Mouse (Mus musculus): ENCODE data around the gene Cdc42ep3. TPM values are rescaled to one million over a fixed set of nuclear protein-coding genes. Genes with fewer than 3 reads are reported as not detected.
A peak's percentile ranks its signal among the peaks of the same experiment; 100 is the strongest.

The Cdc42ep3 gene
- polyA plus RNA-seq, 1 experiment from 2014 or later: 36.6 TPM

- no peak overlapping the region for H3K9ac ChIP-seq (replicated peaks)
- WGBS: 48% methylated on average over 3 of the region's 3 CpGs
- ATAC-seq: no peak
These were observed 12.1 kb downstream of the Cdc42ep3 start for GRCm38 (mm10) chr17:79342639-79343333.

GRCm38 (mm10) chr17:79341946-79342470 is 12.9 kb downstream of the Cdc42ep3 start:
- no peaks in the 10 kb centered on the region for H3K27me3 ChIP-seq
- H3K9me3 ChIP-seq: no peaks in the 10 kb centered on the region
- H3K27ac ChIP-seq: no peak overlapping the region
- no peak overlapping the region for H3K4me2 ChIP-seq (replicated peaks)
- H3K36me3 ChIP-seq: peaks cover 3% of the 10 kb centered on the region; the same call in 1 of the 2 replicates
- WGBS: 78% methylated on average over 7 of the region's 7 CpGs
- no peak for ATAC-seq
- H3K9ac ChIP-seq (replicated peaks): no peak overlapping the region
- peaks cover 7% of the 10 kb centered on the region for H3K4me1 ChIP-seq (replicated peaks)
- no peak overlapping the region for H3K4me3 ChIP-seq (replicated peaks)

More at GRCm38 (mm10) chr17:79342639-79343333, 12.1 kb downstream of the Cdc42ep3 start:
- Histone ChIP-seq H3K36me3 (peaks cover 3% of the 10 kb centered on the region; the same call in 1 of the 2 replicates), H3K4me3 (replicated peaks) (no peak overlapping the region), H3K27me3 (no peaks in the 10 kb centered on the region), H3K27ac (no peak overlapping the region), H3K4me1 (replicated peaks) (peaks cover 7% of the 10 kb centered on the region), H3K4me2 (replicated peaks) (no peak overlapping the region), H3K9me3 (no peaks in the 10 kb centered on the region)

- no peaks in the 10 kb centered on the region for H3K27me3 ChIP-seq
- no peak overlapping the region for H3K4me2 ChIP-seq (replicated peaks)
These were observed 17.4 kb downstream of the Cdc42ep3 start for GRCm38 (mm10) chr17:79337494-79337893.

GRCm38 (mm10) chr17:79334701-79335100 is 20.2 kb downstream of the Cdc42ep3 start:
- ATAC-seq: no peak

More at GRCm38 (mm10) chr17:79337494-79337893, 17.4 kb downstream of the Cdc42ep3 start:
- Histone ChIP-seq H3K27ac (no peak overlapping the region), H3K4me3 (replicated peaks) (no peak overlapping the region), H3K9ac (replicated peaks) (no peak overlapping the region), H3K4me1 (replicated peaks) (no peaks in the 10 kb centered on the region), H3K9me3 (no peaks in the 10 kb centered on the region), H3K36me3 (peaks cover 23% of the 10 kb centered on the region)
- WGBS: 82% methylated on average over 3 of the region's 3 CpGs
- no peak for ATAC-seq

GRCm38 (mm10) chr17:79333650-79334049 is 21.2 kb downstream of the Cdc42ep3 start:
- Histone ChIP-seq H3K4me3 (replicated peaks) (no peak overlapping the region), H3K4me1 (replicated peaks) (no peaks in the 10 kb centered on the region), H3K9ac (replicated peaks) (no peak overlapping the region), H3K36me3 (peaks cover 22% of the 10 kb centered on the region), H3K9me3 (no peaks in the 10 kb centered on the region), H3K27me3 (no peaks in the 10 kb centered on the region), H3K27ac (no peak overlapping the region), H3K4me2 (replicated peaks) (no peak overlapping the region)
- no peak for ATAC-seq
- WGBS: 92% methylated on average over 9 of the region's 9 CpGs

More at GRCm38 (mm10) chr17:79334701-79335100, 20.2 kb downstream of the Cdc42ep3 start:
- Histone ChIP-seq H3K9ac (replicated peaks) (no peak overlapping the region), H3K9me3 (no peaks in the 10 kb centered on the region), H3K4me3 (replicated peaks) (no peak overlapping the region), H3K4me2 (replicated peaks) (no peak overlapping the region), H3K27ac (no peak overlapping the region), H3K27me3 (no peaks in the 10 kb centered on the region), H3K4me1 (replicated peaks) (no peaks in the 10 kb centered on the region), H3K36me3 (peaks cover 25% of the 10 kb centered on the region)
- WGBS: 86% methylated on average over 11 of the region's 11 CpGs

GRCm38 (mm10) chr17:79332864-79333263 is 22.0 kb downstream of the Cdc42ep3 start:
- H3K27me3 ChIP-seq: no peaks in the 10 kb centered on the region
- H3K4me3 ChIP-seq (replicated peaks): no peak overlapping the region
- H3K9ac ChIP-seq (replicated peaks): no peak overlapping the region
- H3K27ac ChIP-seq: no peak overlapping the region
- H3K4me2 ChIP-seq (replicated peaks): no peak overlapping the region
- no peaks in the 10 kb centered on the region for H3K4me1 ChIP-seq (replicated peaks)
- no peak for ATAC-seq
- peaks cover 22% of the 10 kb centered on the region for H3K36me3 ChIP-seq
- no peaks in the 10 kb centered on the region for H3K9me3 ChIP-seq
- WGBS: 89% methylated on average over 3 of the region's 3 CpGs

GRCm38 (mm10) chr17:79330397-79330796 is 24.5 kb downstream of the Cdc42ep3 start:
- H3K4me3 ChIP-seq (replicated peaks): no peak overlapping the region
- peaks cover 17% of the 10 kb centered on the region for H3K36me3 ChIP-seq
- no peaks in the 10 kb centered on the region for H3K9me3 ChIP-seq
- WGBS: 95% methylated on average over 2 of the region's 2 CpGs
- H3K9ac ChIP-seq (replicated peaks): no peak overlapping the region
- no peak overlapping the region for H3K4me2 ChIP-seq (replicated peaks)
- H3K4me1 ChIP-seq (replicated peaks): 0 out of 2 replicates have a peak, but pooled peaks cover 2% of the 10 kb centered on the region
- no peaks in the 10 kb centered on the region for H3K27me3 ChIP-seq
- no peak overlapping the region for H3K27ac ChIP-seq
- no peak for ATAC-seq

- H3K4me1 ChIP-seq (replicated peaks): 0 out of 2 replicates have a peak, but pooled peaks cover 2% of the 10 kb centered on the region
- no peaks in the 10 kb centered on the region for H3K9me3 ChIP-seq
- no peaks in the 10 kb centered on the region for H3K36me3 ChIP-seq
- no peak overlapping the region for H3K4me3 ChIP-seq (replicated peaks)
- no peaks in the 10 kb centered on the region for H3K27me3 ChIP-seq
- ATAC-seq: peak; percentile 49; the same call in 1 of the 2 replicates
- no peak overlapping the region for H3K4me2 ChIP-seq (replicated peaks)
- 74% methylated on average over 4 of the region's 4 CpGs for WGBS
- no peak overlapping the region for H3K27ac ChIP-seq
- no peak overlapping the region for H3K9ac ChIP-seq (replicated peaks)
These were observed 28.0 kb downstream of the Cdc42ep3 start for GRCm38 (mm10) chr17:79326868-79327376.

GRCm38 (mm10) chr17:79317085-79317751 is 37.7 kb downstream of the Cdc42ep3 start:
- 75% methylated on average over 12 of the region's 12 CpGs for WGBS
- Histone ChIP-seq H3K36me3 (no peaks in the 10 kb centered on the region), H3K9ac (replicated peaks) (no peak overlapping the region), H3K27ac (no peak overlapping the region), H3K4me2 (replicated peaks) (no peak overlapping the region), H3K27me3 (no peaks in the 10 kb centered on the region), H3K9me3 (no peaks in the 10 kb centered on the region), H3K4me3 (replicated peaks) (no peak overlapping the region), H3K4me1 (replicated peaks) (no peaks in the 10 kb centered on the region)
- ATAC-seq: no peak

GRCm38 (mm10) chr17:79315415-79316094 is 39.3 kb downstream of the Cdc42ep3 start:
- no peak overlapping the region for H3K4me2 ChIP-seq (replicated peaks)
- no peak overlapping the region for H3K4me3 ChIP-seq (replicated peaks)
- no peak overlapping the region for H3K27ac ChIP-seq
- no peaks in the 10 kb centered on the region for H3K27me3 ChIP-seq
- H3K9me3 ChIP-seq: no peaks in the 10 kb centered on the region
- H3K4me1 ChIP-seq (replicated peaks): no peaks in the 10 kb centered on the region
- no peak overlapping the region for H3K9ac ChIP-seq (replicated peaks)
- no peaks in the 10 kb centered on the region for H3K36me3 ChIP-seq
- no peak for ATAC-seq
- 74% methylated on average over 4 of the region's 4 CpGs for WGBS

GRCm38 (mm10) chr17:79310465-79310864 is 44.4 kb downstream of the Cdc42ep3 start:
- Histone ChIP-seq H3K36me3 (no peaks in the 10 kb centered on the region), H3K4me3 (replicated peaks) (no peak overlapping the region), H3K9me3 (no peaks in the 10 kb centered on the region), H3K9ac (replicated peaks) (no peak overlapping the region), H3K4me1 (replicated peaks) (no peaks in the 10 kb centered on the region), H3K4me2 (replicated peaks) (no peak overlapping the region), H3K27ac (no peak overlapping the region), H3K27me3 (no peaks in the 10 kb centered on the region)
- 84% methylated on average over 1 of the region's 1 CpGs for WGBS
- no peak for ATAC-seq

All from midbrain, embryonic 13.5 days (tissue).